Mouse (Mus musculus): ENCODE measurements at regions not wholly inside any gene's neighbourhood (a gene's known extent, or its start where the extent isn't known, plus 50 kb on each side); places are given as distances from the start of the nearest gene placed in this dataset.
A peak's percentile ranks its signal among the peaks of the same experiment; 100 is the strongest.
"Not testable (repeated sequence)": the region's sequence is repeated elsewhere in the genome, so short reads cannot be mapped to it uniquely, and the experiment has no call there.

DNA sequence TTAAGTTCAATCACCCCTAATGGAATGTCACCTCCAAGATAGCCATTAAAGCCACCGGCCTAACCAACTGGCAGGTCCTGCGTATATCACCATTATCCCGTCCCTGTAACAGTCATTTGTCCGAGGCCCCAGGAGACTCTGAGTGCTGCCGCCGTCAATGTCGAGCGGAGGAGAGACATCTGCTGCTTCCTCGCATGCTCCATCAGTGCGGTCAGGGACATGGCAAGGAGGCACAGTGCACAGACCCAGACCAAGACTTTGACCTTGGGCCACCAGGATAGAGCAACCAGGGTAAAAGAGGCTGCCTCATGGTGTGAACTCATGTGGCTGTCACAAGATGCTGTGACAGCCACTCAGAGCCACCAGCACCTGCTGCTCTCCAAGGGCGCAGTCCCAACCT lies 172.9 kb downstream of the Tomm20 start:
- DNase-seq = no peak

DNA sequence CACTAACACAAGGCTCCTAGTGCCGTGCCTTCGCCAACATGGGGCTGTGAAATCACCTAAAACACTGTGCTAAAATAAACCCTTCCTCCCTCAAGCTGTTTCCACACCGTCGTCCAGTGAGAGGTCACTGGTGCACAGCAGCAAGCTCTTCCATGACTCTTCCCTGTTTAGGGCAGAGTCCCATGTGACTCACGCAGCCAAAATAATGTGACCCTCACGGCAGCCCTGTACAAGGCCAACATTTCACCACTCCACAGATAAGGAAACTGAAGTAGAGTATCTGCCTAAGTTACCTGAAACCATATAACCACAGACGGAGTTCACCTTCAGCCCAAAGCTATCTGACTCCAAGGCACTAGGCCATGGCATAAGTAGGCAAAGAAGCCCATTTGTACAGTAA lies 173.4 kb downstream of the Tomm20 start:
- no peak for DNase-seq

DNA sequence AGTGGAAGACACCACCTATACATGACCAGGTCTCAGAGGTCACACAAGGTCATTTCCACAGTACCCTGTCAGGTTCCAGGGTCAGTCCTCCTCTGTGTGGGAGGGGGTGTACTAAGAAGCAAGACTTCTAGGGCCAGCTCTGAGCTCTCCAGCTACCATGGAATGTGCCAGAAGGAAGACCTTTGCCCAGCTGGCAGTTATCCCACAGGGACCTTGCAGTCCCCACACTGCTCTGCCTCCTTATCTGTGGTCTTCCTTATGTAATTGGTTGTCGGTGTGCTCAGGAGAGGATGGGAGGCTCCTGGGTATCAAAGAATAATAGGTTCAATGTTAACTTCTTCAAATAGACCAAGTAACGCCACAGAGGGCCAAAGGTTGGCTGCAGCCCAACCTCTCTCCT lies 175.3 kb downstream of the Tomm20 start:
- DNase-seq = not testable (repeated sequence)

DNA sequence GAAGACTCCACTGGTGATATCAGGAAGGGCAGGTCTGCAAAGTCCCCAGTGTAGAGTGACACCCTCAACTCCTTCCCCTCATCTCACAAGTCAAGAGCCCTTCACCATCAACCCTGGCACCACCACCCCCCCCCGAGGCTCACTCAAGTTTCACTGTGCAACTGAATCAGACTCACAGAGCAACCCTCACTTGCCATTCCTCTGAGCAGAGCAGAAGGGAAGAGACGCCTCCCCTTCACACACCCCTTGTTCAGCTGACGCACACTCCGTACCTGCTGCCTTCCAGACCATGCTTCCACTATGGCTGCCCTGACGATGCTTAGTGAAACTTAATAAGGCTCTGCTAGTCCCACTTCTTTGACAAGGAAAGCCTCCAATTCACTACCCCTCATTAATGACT lies 174.4 kb upstream of the Irf2bp2 start:
- DNase-seq = no peak

DNA sequence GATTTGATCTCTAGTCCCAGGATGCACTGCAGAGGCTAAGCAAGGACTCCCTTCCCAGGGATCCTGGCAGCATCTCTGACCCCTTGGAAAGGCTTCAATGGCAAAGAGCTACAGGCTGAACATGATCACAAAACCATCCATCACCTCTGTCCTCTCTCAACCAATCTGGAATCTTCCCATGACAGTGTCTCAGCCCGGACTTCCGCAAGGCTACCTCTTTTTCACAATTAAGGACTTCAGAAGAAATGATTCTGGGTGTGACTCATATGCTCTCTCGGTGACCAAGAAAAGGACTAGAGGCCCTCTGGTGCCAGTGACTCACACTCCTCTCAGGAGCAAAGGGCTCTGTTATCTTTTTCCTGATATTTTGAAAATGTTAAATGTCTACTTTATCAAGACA lies 173.6 kb upstream of the Irf2bp2 start:
- no peak for DNase-seq

DNA sequence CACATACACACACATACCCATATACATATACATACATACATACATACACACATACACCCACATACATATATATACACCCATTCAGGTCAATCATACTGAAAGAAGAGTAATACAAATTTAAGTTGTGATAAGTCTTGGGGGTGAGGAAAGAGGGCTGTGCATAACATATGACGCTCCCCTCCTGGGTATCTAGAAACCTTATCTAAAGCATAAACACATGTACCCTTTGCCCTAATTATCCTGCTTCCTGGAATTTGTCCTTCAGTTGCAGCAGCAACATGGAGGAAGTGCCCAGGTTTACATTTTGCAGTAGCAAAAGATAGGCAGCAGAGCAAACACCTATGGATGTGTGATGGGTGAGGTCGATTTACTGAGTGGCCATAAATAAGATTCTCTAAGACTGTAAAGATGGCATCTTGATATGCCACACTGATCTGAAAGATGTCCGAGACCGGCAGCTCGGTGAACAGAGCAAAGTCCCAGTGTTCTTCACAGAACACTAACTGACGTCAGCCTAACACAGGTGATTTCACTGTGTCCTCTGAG lies 172.0 kb upstream of the Irf2bp2 start:
- no peak for DNase-seq

DNA sequence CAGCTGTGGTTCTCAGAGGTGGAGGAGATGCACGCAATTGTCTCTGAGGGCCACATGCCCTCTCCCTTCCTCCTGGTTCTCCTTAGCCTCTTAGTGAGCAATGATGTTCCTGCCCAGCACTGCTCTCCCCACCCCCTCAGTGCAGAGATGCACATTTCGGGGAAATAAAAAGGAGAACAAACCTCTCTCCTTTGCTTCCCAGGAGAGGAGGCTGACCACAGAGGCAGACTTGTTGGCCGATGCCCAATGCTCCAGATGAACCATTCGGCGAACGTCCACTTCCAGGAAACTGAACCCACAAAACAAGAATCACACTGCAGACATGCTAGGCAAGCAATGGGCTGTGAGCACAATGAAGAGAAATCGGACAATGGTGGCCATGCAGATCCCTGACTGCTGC lies 169.8 kb upstream of the Irf2bp2 start:
- no peak for DNase-seq

DNA sequence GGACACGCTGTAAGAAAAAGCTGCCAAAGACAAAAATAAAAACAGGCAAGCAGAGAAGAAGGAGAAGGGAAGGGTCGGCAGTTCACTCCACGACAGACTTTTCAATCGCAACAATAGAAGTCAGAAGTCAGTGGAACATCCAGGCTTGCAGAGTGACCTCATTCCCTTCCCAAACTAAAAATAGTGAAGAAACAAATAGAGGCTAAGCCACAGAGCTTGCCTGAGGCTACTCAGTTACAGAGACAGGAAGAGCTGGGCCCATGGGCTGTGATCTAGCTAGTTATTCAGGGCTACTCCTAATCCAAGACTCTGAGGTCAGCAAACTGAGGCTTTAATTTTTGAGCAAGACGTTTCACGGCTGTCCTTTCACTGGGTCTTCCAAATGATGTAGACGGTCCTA lies 165.9 kb upstream of the Irf2bp2 start:
- no peak for DNase-seq

DNA sequence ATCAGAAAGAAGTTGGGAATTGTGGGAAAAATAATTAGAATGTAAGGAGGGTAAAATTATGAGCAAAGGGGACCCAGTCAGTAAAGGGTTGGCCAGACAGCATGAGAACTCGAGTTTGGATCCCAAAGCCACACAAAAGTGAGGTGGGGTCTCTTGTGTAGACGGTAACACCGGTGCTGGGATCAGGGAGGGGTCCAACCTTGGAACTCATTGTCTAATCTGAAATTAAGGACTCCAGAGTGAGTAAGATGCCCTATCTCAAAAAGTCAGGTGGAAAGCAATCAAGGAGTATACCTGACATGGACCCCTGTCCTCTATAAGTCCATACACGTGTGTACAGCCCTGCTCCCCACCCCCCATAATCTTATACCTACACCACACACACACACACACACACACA lies 165.2 kb upstream of the Irf2bp2 start:
- DNase-seq = no peak

DNA sequence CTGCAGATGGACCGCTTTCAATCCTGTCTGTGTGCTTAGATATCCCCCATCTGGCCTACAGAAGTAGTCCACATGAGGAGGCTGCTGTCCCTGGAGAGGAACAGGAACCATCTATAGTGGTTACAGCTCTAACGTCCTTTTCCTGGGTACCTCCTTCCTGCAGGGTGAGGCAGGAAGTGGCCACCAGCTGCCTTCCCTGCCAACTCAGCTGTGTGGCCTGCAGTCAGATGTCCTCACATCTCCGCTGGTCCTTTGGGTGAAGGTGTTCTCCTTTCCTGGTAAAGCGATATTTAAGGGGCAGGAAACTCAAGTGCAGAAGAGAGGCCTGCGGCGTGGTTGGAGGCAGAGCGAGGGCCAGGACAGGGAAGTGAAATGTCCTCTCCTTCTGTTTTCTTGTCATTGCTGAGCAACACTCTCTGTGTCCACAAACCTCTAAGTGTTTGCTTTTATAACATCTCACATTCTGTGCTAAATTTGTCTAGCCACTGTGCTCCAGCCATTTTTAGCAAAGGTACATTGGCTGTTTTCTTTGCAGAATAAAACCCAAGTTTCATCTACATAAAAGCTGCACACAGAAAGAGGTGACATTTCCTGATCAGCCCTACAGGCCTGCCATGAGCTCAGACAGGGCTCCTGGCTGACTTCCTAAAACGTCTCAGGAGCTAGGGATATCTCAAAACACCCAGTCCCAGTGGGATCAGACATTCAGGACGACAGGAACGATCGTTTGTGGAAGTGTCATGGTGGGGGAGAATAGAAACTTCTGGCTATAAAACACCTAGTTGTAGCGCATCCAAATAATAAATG lies 164.4 kb upstream of the Irf2bp2 start:
- peak in 1 of 2 experiments; percentile 38 for DNase-seq

DNA sequence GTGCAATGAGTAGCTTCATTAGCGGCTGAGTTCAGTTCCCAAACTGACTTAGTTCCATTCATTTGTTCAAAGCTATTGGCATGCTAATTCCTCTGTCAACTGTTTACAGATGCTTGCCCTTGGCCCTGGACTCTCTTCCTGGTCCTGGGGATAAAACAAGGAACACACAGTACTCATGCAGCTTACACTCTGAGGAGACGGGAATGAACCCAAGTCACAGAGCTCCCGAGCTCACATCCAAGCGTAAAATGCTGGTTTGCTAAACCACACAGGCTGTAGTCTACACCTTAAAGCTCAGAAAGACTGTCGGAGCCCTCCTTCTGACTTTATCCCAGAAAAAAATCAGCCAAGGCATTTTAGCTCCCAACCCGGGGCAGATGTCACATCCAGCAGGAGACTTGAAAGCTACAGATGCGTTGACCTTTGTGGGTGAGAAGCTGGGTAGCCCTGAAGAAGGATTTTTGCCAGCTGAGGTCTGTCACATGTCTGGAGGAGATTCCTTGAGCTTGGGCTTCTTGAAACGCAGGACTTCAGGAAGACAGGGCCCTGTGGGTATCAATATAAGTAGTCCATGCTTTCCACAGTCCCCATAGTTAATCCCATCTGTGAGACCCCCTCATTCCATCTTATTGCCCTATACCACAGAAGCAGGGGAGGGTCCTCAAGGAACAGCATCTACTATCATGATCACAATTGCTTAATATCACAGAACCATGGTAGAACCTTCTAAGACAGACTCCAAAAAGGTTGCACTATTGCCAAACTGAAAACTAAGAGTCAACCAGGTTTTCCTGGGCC lies 162.7 kb upstream of the Irf2bp2 start:
- no peak for DNase-seq

DNA sequence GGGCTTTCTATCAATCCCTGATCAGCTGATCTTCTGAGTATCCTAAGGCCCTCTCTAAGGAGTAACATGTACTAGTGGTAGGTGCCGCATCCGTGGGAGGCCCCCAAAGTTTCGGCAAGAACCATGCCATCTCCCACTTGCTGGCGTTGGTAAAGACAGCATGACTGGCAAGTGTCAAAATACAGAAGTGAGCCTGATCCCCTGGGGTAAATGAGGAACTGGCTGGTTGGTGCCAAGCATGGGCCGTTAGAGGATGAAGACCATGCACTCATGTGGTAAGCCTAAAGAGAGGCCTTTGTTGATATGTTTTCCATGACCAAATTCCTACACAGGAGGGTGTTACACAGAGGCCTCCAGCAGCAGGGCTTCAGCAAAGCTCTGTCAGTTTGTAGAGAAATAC lies 161.9 kb upstream of the Irf2bp2 start:
- DNase-seq = no peak

DNA sequence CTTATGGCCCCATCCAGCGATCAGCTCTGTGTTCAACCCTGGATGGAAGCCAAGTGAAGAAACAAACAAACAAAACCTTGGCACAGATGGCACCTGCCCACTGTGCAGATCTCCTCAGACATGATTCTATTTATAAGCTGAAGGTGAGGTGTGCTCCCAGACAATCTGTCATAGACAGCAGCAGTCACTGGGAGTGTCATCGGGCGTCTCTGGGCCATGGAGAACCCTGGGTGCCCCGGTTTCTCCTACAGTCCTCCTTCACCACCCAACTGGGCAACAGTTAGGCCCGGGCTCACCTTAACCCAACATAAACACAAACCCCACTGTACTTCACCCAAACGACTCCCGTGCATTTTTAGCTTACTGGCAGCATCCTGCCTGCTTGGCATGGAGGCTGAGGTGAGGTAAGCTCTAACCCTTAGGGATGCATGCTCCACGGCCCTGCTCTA lies 160.6 kb upstream of the Irf2bp2 start:
- DNase-seq = no peak

DNA sequence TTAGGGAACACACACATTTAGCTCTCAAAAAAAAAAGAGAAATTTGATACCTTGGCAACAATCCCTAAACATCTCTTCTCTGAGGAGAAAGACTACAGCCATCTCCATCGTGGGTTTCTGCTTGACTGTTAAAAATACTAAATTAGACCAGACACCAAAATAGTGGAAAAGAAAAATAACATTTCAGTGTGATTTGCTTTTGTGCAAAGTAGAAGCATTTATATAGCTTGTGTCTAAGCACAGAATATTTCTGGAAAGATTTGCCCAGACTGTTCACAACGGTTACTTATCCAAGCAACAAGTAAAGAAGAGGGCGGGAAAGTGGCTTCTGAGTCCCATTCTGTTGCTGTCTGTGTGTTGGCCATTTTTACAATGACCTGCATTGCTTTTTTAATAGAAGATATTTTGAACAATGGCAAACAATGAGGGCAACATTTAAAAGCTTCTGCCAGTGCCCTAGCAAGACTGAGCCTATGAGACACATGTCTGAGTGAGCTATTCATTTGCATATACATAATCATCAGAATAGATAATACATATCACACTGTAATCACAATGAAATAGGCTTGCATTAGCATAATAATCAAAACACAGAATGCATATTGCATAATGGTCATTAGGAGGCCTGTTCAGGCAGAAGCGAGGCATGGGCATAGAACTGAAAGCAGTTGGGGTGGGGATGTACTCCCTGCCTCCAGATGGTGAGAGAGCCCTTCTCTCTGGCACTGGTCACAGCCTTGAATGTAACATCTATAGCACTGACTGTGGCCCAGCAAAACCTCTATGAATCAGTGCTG lies 159.5 kb upstream of the Irf2bp2 start:
- DNase-seq = no peak

DNA sequence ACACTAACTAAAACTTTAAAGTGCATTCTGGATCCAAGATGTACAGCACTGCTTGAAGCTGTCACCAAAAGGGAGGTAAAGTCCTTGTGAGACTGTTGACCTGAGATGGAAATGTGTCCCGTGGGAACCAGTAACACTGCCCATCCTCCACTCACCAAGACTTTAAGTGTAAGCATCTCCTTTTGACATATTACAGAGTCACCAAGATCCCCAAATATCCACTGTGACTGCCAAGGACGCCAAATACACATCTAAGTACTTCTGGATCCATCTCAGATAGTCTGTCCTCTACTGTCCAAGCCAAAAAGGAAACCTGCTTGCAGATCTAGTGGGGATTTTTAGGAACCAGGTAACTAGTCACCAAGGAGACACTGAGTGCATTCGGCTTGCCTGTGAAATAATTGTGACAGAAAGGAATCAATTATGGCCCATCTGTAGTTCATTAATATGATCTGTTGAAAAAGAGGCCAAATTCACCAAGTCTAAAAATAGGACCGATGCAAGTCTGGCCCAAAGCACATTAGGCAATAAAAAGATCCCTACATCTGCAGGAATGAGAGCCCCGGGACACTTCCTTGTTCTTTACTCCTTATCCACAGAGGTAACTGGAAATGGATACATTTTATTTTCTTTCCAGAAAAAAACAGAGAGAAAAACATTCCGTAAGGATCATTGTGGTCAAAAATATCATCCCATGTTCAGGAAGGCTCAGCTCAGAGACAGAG lies 157.8 kb upstream of the Irf2bp2 start:
- DNase-seq = no peak

DNA sequence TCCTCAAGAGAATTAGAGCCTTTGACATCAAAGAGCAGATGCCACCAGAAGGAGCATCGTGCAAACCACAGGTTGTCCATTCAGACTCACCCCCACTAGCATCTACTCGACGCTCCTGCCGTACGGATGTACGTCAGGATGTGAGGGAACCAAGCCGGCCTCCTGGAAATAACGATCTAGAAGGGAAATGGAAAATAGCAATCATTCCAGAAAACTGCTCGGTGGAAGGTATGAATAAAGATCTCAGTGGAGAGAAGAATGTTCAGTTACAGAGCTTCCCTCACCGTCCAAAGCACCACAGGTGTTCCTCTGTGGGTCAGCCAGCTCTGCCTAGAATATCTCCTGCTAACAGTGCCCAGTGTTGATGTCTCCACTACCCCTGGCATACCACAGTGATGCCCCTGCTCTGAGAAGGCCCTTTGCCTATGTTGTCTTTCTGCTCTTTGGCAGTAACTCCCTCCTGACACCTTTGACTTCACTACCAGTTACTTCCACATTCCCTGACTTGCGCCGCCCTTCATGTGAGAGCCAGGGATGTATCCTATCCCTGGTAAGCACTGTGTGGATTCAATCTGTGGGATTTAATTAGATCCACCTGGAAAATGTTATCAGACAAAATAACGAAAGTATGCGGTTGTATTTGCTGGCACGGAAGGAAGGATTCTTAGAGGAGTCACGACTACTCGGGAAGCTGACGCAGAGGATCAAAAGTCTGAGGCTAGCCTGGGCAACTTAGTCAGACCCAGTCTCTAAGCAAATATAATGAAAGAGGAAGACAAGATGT lies 152.4 kb upstream of the Irf2bp2 start:
- no peak for DNase-seq

DNA sequence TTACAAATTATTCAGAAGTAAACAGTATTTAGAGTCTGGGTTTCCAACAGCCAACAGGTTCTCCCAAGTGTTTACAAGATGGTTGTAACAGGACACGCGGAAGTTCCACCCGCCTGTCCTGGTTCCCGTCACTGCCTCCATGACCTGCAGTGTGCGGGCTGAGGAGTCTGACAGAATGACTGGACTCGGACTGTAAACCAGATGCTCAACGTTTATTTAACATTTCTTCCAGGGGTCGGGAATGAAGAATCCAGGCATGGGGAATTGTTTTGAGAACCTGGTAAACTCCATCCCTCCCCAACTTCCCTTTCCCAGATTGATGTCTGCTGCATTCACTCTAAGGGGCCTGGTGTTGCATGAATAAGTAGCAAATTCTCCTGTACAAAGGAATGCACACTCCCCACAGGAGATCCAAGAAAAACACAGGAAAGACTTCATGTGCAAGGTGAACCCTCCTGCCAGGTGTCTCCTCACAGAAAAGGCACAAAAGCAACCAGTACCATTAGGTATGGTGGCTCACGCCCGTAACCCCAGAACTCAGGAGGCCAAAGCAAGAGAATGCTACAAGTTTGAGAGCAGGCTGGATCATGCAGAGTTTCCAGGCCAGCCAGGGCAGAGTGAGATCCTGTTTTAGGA lies 151.1 kb upstream of the Irf2bp2 start:
- DNase-seq = no peak

DNA sequence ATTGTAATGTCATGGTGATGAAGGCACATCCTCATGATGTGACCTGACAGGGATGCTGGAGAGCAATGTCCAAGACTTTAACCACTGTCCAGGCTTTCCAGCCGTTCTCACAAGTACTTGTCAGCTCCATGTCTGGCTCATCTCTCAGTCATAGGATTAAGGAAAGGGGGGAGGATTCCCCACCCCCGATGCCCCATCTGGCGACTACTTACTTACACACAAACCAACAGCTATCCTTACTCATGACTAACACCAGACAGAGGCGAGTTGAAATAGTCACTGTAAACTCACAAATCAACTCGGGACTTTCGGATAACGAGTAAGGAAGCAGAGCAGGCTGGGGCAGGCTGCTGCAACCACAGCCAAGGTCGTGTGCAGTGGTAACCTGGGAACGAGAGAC lies 149.5 kb upstream of the Irf2bp2 start:
- DNase-seq = no peak

DNA sequence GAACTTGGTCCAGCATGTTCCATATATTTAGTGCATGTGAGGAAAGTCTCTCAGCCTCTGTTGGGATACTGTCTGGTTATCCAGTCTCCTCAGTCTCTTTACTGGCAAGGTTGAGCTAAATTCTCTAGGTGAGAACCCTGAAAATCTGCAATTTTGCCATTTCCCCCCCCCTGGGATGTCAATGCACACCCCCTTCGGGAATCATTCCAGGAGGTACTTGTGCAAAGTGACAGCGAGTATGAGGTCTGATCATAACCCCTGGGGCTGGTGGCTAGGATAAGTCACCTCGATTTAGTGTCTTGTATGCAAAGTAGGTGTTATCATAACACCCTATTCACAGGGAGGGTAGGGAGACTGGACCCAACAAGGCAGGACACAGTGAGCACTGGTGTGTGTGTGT lies 148.3 kb upstream of the Irf2bp2 start:
- DNase-seq = no peak

DNA sequence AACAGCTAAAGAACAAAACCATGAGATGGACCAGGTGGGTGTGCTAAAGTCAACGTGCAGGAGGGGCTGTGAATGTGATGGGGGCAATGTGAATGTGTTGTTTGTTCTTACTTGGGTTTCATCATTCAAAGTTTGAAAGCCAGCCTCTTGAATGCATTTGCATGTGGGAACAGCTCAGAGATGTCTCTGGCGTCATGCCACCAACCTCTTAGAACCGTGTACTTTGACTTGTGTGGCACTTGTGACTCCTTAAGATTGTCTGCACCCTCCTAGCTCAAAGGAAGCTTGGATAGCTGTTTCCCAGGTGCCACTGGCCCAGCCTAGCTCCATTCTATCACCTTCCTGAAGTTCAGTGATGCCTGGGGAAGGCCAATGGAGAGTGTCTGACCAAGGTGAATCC lies 147.2 kb upstream of the Irf2bp2 start:
- DNase-seq = no peak

DNA sequence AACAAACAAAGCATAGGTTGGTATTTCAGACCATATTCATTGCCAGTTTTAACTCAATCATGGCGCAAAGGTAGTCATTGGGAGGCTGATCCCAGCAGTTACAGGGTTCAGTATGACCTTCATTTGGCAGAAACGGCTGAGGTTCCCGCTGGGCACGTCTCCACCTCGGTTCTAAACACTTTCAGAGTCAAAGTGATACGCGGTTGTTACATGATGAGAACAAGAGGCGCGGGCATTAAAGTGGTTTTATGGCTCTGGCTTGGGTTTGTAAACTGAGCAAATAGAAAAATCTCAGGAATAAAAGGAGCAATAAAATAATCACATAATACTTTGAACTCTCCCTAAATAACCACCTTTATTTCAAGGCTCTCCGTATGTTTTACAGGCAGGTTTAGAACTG lies 146.0 kb upstream of the Irf2bp2 start:
- DNase-seq = no peak

Data from layer of hippocampus, postnatal 36 days (tissue).